Mouse (Mus musculus): ENCODE measurements at regions not wholly inside any gene's neighbourhood (a gene's known extent, or its start where the extent isn't known, plus 50 kb on each side); places are given as distances from the start of the nearest gene placed in this dataset.

DNA sequence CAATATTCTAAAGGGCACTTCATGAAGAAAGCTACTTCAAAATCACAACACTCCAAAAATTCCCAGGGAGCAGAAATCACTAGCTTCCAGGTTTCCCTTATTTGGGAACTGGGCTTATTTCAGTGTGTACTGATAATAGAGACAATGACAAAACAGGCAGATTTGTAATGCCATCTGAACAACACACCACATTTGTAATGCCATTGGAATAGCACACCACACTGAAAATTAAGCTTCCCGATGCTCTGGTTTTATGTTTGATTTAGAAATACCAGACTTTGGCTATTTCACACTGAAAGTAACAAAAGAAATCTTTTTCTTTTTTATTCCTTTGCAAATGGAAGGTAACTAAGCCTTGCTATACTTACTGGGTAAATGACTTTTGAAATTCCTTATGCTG, 343.5 kb upstream of the Cdh20 start:
- no peak for ATAC-seq
- WGBS = 87% methylated on average over 1 of the region's 1 CpGs
- H3K9ac ChIP-seq = no peak overlapping the region

DNA sequence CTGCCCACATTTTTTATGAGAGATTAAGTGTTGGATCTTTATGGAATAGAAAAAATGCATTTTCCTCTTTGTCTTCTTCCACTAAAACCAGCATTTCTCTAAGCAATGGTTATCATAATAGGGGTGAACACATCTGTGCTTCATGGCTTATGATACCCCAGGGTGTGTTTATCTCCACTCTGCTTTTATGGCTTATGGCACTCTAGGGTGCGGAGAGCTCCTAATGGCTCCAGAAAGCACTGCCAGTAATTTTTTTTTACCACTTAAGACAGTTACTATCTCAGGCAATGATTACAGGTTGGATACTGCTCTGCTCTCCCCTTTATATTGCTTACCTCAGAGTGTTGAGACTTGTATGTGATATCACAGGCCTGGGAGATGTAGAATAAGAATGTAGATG, 343.0 kb upstream of the Cdh20 start:
- Histone ChIP-seq H3K4me2 (ENCODE audit: low read depth) (no peak overlapping the region), H3K36me3 (ENCODE audit: insufficient read depth) (no peaks in the 10 kb centered on the region), H3K27me3 (ENCODE audit: insufficient read depth, low read length) (no peaks in the 10 kb centered on the region), H3K4me3 (ENCODE audit: low read depth, low read length) (no peak overlapping the region), H3K27ac (ENCODE audit: low read depth, low read length) (no peak overlapping the region), H3K4me1 (ENCODE audit: insufficient read depth) (no peaks in the 10 kb centered on the region), H3K9me3 (ENCODE audit: low read length) (no peaks in the 10 kb centered on the region), H3K9ac (no peak overlapping the region)
- TF ChIP-seq CTCF (IDR thresholded peaks at IDR 0.05; ENCODE audit: low read depth) = no peak
- DNase-seq (no peak), ATAC-seq (no peak)
- 86% methylated on average over 1 of the region's 1 CpGs for WGBS

More for the DNA sequence above, 343.5 kb upstream of the Cdh20 start:
- no peak overlapping the region for H3K4me2 ChIP-seq (ENCODE audit: low read depth)
- H3K4me1 ChIP-seq (ENCODE audit: insufficient read depth) = no peaks in the 10 kb centered on the region
- no peaks in the 10 kb centered on the region for H3K36me3 ChIP-seq (ENCODE audit: insufficient read depth)
- H3K9me3 ChIP-seq (ENCODE audit: low read length) = no peaks in the 10 kb centered on the region
- no peak overlapping the region for H3K27ac ChIP-seq (ENCODE audit: low read depth, low read length)
- no peak for TF ChIP-seq CTCF (IDR thresholded peaks at IDR 0.05; ENCODE audit: low read depth)
- no peak for DNase-seq
- H3K27me3 ChIP-seq (ENCODE audit: insufficient read depth, low read length) = no peaks in the 10 kb centered on the region
- H3K4me3 ChIP-seq (ENCODE audit: low read depth, low read length) = no peak overlapping the region

DNA sequence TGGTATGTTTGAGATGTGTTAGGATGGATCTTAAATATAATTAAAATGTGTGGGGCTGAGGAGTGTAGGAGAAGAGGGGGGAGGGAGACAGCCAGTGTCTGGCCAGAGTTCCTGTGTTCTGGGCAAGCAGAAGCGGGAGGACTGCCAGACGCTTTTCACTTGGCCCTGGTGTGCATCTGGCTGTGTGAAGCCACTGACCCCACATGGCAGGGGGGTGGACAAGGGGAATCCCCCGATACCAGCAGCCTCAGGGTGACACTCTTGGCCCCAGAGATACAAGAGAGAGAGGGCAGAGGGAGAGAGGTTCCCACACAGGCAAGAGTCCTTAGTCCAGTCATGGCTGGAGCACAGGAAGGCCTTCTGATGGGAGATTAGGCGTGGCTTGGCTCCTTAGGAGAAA, 318.7 kb upstream of the Cdh20 start:
- 71% methylated on average over 4 of the region's 4 CpGs for WGBS
- Histone ChIP-seq H3K4me1 (ENCODE audit: insufficient read depth) (no peaks in the 10 kb centered on the region), H3K27ac (ENCODE audit: low read depth, low read length) (no peak overlapping the region), H3K4me3 (ENCODE audit: low read depth, low read length) (no peak overlapping the region), H3K4me2 (ENCODE audit: low read depth) (no peak overlapping the region), H3K36me3 (ENCODE audit: insufficient read depth) (no peaks in the 10 kb centered on the region), H3K9ac (no peak overlapping the region), H3K9me3 (ENCODE audit: low read length) (no peaks in the 10 kb centered on the region), H3K27me3 (ENCODE audit: insufficient read depth, low read length) (no peaks in the 10 kb centered on the region)
- no peak for TF ChIP-seq CTCF (IDR thresholded peaks at IDR 0.05; ENCODE audit: low read depth)
- no peak for DNase-seq
- no peak for ATAC-seq

DNA sequence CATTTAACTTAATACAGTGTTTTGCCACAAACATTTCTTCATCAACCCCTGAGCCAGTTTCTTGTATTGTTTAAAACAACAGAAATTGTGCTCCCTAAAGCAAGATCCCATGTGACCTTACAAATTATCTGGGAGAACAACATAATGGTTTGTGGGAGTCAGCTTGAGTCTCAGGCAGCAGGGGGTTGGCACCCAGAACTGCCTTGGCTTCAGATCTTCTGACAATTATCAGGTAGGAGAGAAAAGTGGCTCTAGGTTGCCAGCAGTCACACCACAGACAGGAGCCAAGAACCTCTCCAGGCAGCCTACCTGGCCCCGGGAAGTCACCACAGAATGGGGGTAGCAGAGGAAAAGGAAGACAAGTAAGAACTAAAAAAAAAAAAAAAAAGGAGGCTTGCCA, 299.8 kb upstream of the Cdh20 start:
- H3K27me3 ChIP-seq (ENCODE audit: insufficient read depth, low read length) = no peaks in the 10 kb centered on the region
- no peak overlapping the region for H3K4me3 ChIP-seq (ENCODE audit: low read depth, low read length)
- DNase-seq (no peak), ATAC-seq (no peak)
- H3K9me3 ChIP-seq (ENCODE audit: low read length) = no peaks in the 10 kb centered on the region
- no peak for TF ChIP-seq CTCF (IDR thresholded peaks at IDR 0.05; ENCODE audit: low read depth)
- no peaks in the 10 kb centered on the region for H3K4me1 ChIP-seq (ENCODE audit: insufficient read depth)
- H3K36me3 ChIP-seq (ENCODE audit: insufficient read depth) = no peaks in the 10 kb centered on the region
- no peak overlapping the region for H3K9ac ChIP-seq
- WGBS = 57% methylated on average over 1 of the region's 1 CpGs
- no peak overlapping the region for H3K27ac ChIP-seq (ENCODE audit: low read depth, low read length)
- H3K4me2 ChIP-seq (ENCODE audit: low read depth) = no peak overlapping the region

DNA sequence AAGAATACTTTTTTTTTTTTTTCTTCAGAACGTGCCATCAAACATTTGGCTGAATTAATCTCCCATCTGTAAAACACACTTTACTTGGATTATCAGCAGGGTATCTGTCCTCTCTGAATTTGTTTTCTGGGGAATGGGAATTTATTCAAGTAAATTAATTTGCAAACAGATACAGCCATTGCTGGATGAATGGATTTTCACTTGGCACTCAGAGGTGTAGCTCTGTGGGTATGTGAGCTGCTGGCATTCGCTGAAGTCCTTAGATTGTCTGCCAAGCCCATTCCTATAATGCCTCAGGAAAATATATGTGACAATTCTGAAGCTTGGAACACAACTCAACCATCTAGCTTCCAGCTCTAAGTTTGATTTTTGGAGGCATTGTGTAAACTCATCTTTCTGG, 288.6 kb upstream of the Cdh20 start:
- WGBS = 36% methylated on average over 2 of the region's 2 CpGs
- ATAC-seq (peak; percentile 81), DNase-seq (peak; percentile 74)
- no peaks in the 10 kb centered on the region for H3K4me1 ChIP-seq (ENCODE audit: insufficient read depth)
- no peaks in the 10 kb centered on the region for H3K27me3 ChIP-seq (ENCODE audit: insufficient read depth, low read length)
- no peak for TF ChIP-seq CTCF (IDR thresholded peaks at IDR 0.05; ENCODE audit: low read depth)
- no peak overlapping the region for H3K4me2 ChIP-seq (ENCODE audit: low read depth)
- no peaks in the 10 kb centered on the region for H3K9me3 ChIP-seq (ENCODE audit: low read length)
- no peak overlapping the region for H3K9ac ChIP-seq
- H3K36me3 ChIP-seq (ENCODE audit: insufficient read depth) = no peaks in the 10 kb centered on the region
- H3K4me3 ChIP-seq (ENCODE audit: low read depth, low read length) = no peak overlapping the region
- no peak overlapping the region for H3K27ac ChIP-seq (ENCODE audit: low read depth, low read length)

All from forebrain, postnatal 0 days (tissue).